Mouse (Mus musculus): Measurements from ENCODE around the gene Ampd2. TPM values are rescaled to one million over a fixed set of nuclear protein-coding genes. Genes with fewer than 3 reads are reported as not detected.

Ampd2 gene
- polyA plus RNA-seq, 1 experiment from 2014 or later: 51.2 TPM

- no peak for ATAC-seq (ENCODE audit: low FRiP score, low read depth)
- H3K36me3 ChIP-seq: peaks cover 59% of the 10 kb centered on the region
- H3K4me1 ChIP-seq: no peaks in the 10 kb centered on the region
- H3K9ac ChIP-seq: no peak overlapping the region
- H3K9me3 ChIP-seq: no peaks in the 10 kb centered on the region
- H3K4me2 ChIP-seq (replicated peaks): no peak overlapping the region
- H3K4me3 ChIP-seq: no peak overlapping the region
- WGBS: 91% methylated on average over 7 of the region's 7 CpGs
- no peaks in the 10 kb centered on the region for H3K27me3 ChIP-seq (replicated peaks)
- H3K27ac ChIP-seq: no peak overlapping the region
These were observed 27.3 kb upstream of the Ampd2 start for GRCm38 (mm10) chr3:108113591-108114289.

GRCm38 (mm10) chr3:108112666-108113065 lies 26.2 kb upstream of the Ampd2 start:
- Histone ChIP-seq H3K27me3 (replicated peaks) (no peaks in the 10 kb centered on the region), H3K27ac (no peak overlapping the region), H3K9me3 (no peaks in the 10 kb centered on the region), H3K4me2 (replicated peaks) (no peak overlapping the region), H3K4me1 (no peaks in the 10 kb centered on the region), H3K9ac (no peak overlapping the region), H3K36me3 (peaks cover 60% of the 10 kb centered on the region), H3K4me3 (no peak overlapping the region)
- WGBS: 79% methylated on average over 4 of the region's 4 CpGs
- ATAC-seq (ENCODE audit: low FRiP score, low read depth): no peak

GRCm38 (mm10) chr3:108112246-108112645 lies 25.8 kb upstream of the Ampd2 start:
- H3K9ac ChIP-seq: no peak overlapping the region
- no peaks in the 10 kb centered on the region for H3K27me3 ChIP-seq (replicated peaks)
- no peak overlapping the region for H3K4me2 ChIP-seq (replicated peaks)
- H3K4me1 ChIP-seq: no peaks in the 10 kb centered on the region
- 84% methylated on average over 7 of the region's 7 CpGs for WGBS
- no peak overlapping the region for H3K27ac ChIP-seq
- H3K36me3 ChIP-seq: peaks cover 56% of the 10 kb centered on the region
- H3K9me3 ChIP-seq: no peaks in the 10 kb centered on the region
- no peak for ATAC-seq (ENCODE audit: low FRiP score, low read depth)
- H3K4me3 ChIP-seq: no peak overlapping the region

GRCm38 (mm10) chr3:108111320-108111719 lies 24.9 kb upstream of the Ampd2 start:
- Histone ChIP-seq H3K27ac (no peak overlapping the region), H3K4me2 (replicated peaks) (no peak overlapping the region), H3K27me3 (replicated peaks) (no peaks in the 10 kb centered on the region), H3K4me3 (no peak overlapping the region), H3K9me3 (no peaks in the 10 kb centered on the region), H3K4me1 (no peaks in the 10 kb centered on the region), H3K9ac (no peak overlapping the region), H3K36me3 (peaks cover 55% of the 10 kb centered on the region)
- ATAC-seq (ENCODE audit: low FRiP score, low read depth): no peak
- WGBS: 85% methylated on average over 5 of the region's 5 CpGs

GRCm38 (mm10) chr3:108105281-108105680 lies 18.8 kb upstream of the Ampd2 start:
- H3K27ac ChIP-seq: no peak overlapping the region
- no peak overlapping the region for H3K4me3 ChIP-seq
- no peaks in the 10 kb centered on the region for H3K27me3 ChIP-seq (replicated peaks)
- H3K9ac ChIP-seq: no peak overlapping the region
- H3K9me3 ChIP-seq: no peaks in the 10 kb centered on the region
- no peak overlapping the region for H3K4me2 ChIP-seq (replicated peaks)
- H3K36me3 ChIP-seq: peaks cover 31% of the 10 kb centered on the region
- WGBS: 88% methylated on average over 3 of the region's 3 CpGs
- no peak for ATAC-seq (ENCODE audit: low FRiP score, low read depth)
- no peaks in the 10 kb centered on the region for H3K4me1 ChIP-seq

GRCm38 (mm10) chr3:108102075-108102474 lies 15.6 kb upstream of the Ampd2 start:
- H3K36me3 ChIP-seq: peaks cover 7% of the 10 kb centered on the region; the same call in 1 of the 2 replicates
- no peak for ATAC-seq (ENCODE audit: low FRiP score, low read depth)
- H3K9ac ChIP-seq: no peak overlapping the region
- 76% methylated on average over 6 of the region's 6 CpGs for WGBS
- no peaks in the 10 kb centered on the region for H3K4me1 ChIP-seq
- H3K4me2 ChIP-seq (replicated peaks): no peak overlapping the region
- H3K27ac ChIP-seq: no peak overlapping the region
- H3K27me3 ChIP-seq (replicated peaks): no peaks in the 10 kb centered on the region
- no peak overlapping the region for H3K4me3 ChIP-seq
- H3K9me3 ChIP-seq: no peaks in the 10 kb centered on the region

GRCm38 (mm10) chr3:108101594-108101993 lies 15.1 kb upstream of the Ampd2 start:
- peaks cover 7% of the 10 kb centered on the region; the same call in 1 of the 2 replicates for H3K36me3 ChIP-seq
- H3K9me3 ChIP-seq: no peaks in the 10 kb centered on the region
- H3K4me3 ChIP-seq: no peak overlapping the region
- no peaks in the 10 kb centered on the region for H3K27me3 ChIP-seq (replicated peaks)
- H3K4me2 ChIP-seq (replicated peaks): no peak overlapping the region
- 36% methylated on average over 3 of the region's 3 CpGs for WGBS
- no peak for ATAC-seq (ENCODE audit: low FRiP score, low read depth)
- H3K27ac ChIP-seq: no peak overlapping the region
- no peaks in the 10 kb centered on the region for H3K4me1 ChIP-seq
- no peak overlapping the region for H3K9ac ChIP-seq

- 74% methylated on average over 6 of the region's 6 CpGs for WGBS
- Histone ChIP-seq H3K9ac (no peak overlapping the region), H3K36me3 (no peaks in the 10 kb centered on the region; the same call in 1 of the 2 replicates), H3K4me3 (no peak overlapping the region), H3K4me1 (no peaks in the 10 kb centered on the region), H3K27ac (no peak overlapping the region), H3K27me3 (replicated peaks) (no peaks in the 10 kb centered on the region), H3K9me3 (no peaks in the 10 kb centered on the region), H3K4me2 (replicated peaks) (no peak overlapping the region)
- ATAC-seq (ENCODE audit: low FRiP score, low read depth): no peak
These were observed 11.9 kb upstream of the Ampd2 start for GRCm38 (mm10) chr3:108098316-108098715.

- H3K4me1 ChIP-seq: no peaks in the 10 kb centered on the region
These were observed 11.2 kb upstream of the Ampd2 start for GRCm38 (mm10) chr3:108097656-108098055.

GRCm38 (mm10) chr3:108096726-108097125 lies 10.3 kb upstream of the Ampd2 start:
- 89% methylated on average over 10 of the region's 10 CpGs for WGBS
- Histone ChIP-seq H3K27me3 (replicated peaks) (no peaks in the 10 kb centered on the region), H3K4me1 (no peaks in the 10 kb centered on the region), H3K9ac (no peak overlapping the region), H3K27ac (no peak overlapping the region), H3K36me3 (no peaks in the 10 kb centered on the region; the same call in 1 of the 2 replicates), H3K4me2 (replicated peaks) (no peak overlapping the region), H3K9me3 (no peaks in the 10 kb centered on the region), H3K4me3 (no peak overlapping the region)
- no peak for ATAC-seq (ENCODE audit: low FRiP score, low read depth)

More at GRCm38 (mm10) chr3:108097656-108098055, 11.2 kb upstream of the Ampd2 start:
- Histone ChIP-seq H3K27ac (no peak overlapping the region), H3K36me3 (no peaks in the 10 kb centered on the region; the same call in 1 of the 2 replicates), H3K4me3 (no peak overlapping the region), H3K27me3 (replicated peaks) (no peaks in the 10 kb centered on the region), H3K9ac (no peak overlapping the region), H3K4me2 (replicated peaks) (no peak overlapping the region), H3K9me3 (no peaks in the 10 kb centered on the region)
- WGBS: 88% methylated on average over 8 of the region's 8 CpGs
- no peak for ATAC-seq (ENCODE audit: low FRiP score, low read depth)

- Histone ChIP-seq H3K27ac (no peak overlapping the region), H3K4me1 (no peaks in the 10 kb centered on the region), H3K9me3 (no peaks in the 10 kb centered on the region), H3K9ac (no peak overlapping the region), H3K27me3 (replicated peaks) (no peaks in the 10 kb centered on the region), H3K4me2 (replicated peaks) (no peak overlapping the region), H3K4me3 (no peak overlapping the region), H3K36me3 (no peaks in the 10 kb centered on the region; the same call in 1 of the 2 replicates)
- ATAC-seq (ENCODE audit: low FRiP score, low read depth): no peak
- WGBS: 85% methylated on average over 8 of the region's 8 CpGs
These were observed 9.8 kb upstream of the Ampd2 start for GRCm38 (mm10) chr3:108096226-108096625.

- Histone ChIP-seq H3K36me3 (no peaks in the 10 kb centered on the region; the same call in 1 of the 2 replicates), H3K4me2 (replicated peaks) (no peak overlapping the region), H3K4me1 (no peaks in the 10 kb centered on the region), H3K27ac (no peak overlapping the region), H3K9ac (no peak overlapping the region), H3K9me3 (no peaks in the 10 kb centered on the region), H3K4me3 (no peak overlapping the region), H3K27me3 (replicated peaks) (no peaks in the 10 kb centered on the region)
- ATAC-seq (ENCODE audit: low FRiP score, low read depth): no peak
- 91% methylated on average over 12 of the region's 12 CpGs for WGBS
These were observed 8.7 kb upstream of the Ampd2 start for GRCm38 (mm10) chr3:108094976-108095760.
